Mouse (Mus musculus): ENCODE data around the gene Acsbg1. TPM values are rescaled to one million over a fixed set of nuclear protein-coding genes. Genes with fewer than 3 reads are reported as not detected.
A peak's percentile ranks its signal among the peaks of the same experiment; 100 is the strongest.

Gene Acsbg1
- polyA plus RNA-seq, 1 experiment from 2014 or later = 0.10 TPM

GRCm38 (mm10) chr9:54689446-54689845, 27.8 kb upstream of the Acsbg1 start:
- no peak overlapping the region for H3K9ac ChIP-seq (replicated peaks; ENCODE audit: low read depth)
- no peak for DNase-seq (ENCODE audit: low spot score)
- TF ChIP-seq CTCF (IDR thresholded peaks at IDR 0.05) (no peak), EP300 (IDR thresholded peaks at IDR 0.05) (no peak)
- H3K4me3 ChIP-seq (ENCODE audit: low read depth, low read length) = no peak overlapping the region
- 67% methylated on average over 8 of the region's 8 CpGs for WGBS
- H3K36me3 ChIP-seq (ENCODE audit: insufficient read depth, low read length) = no peaks in the 10 kb centered on the region
- H3K9me3 ChIP-seq (ENCODE audit: low read length) = no peaks in the 10 kb centered on the region
- H3K27me3 ChIP-seq (replicated peaks; ENCODE audit: insufficient read depth, low read length) = no peaks in the 10 kb centered on the region
- no peak overlapping the region for H3K4me2 ChIP-seq (replicated peaks; ENCODE audit: low read depth, low read length)
- no peaks in the 10 kb centered on the region for H3K4me1 ChIP-seq (ENCODE audit: insufficient read depth, low read depth, low read length)
- no peak for ATAC-seq
- H3K27ac ChIP-seq (ENCODE audit: low read length) = no peak overlapping the region

- Histone ChIP-seq H3K27ac (ENCODE audit: low read length) (no peak overlapping the region), H3K4me1 (ENCODE audit: insufficient read depth, low read depth, low read length) (no peaks in the 10 kb centered on the region), H3K36me3 (ENCODE audit: insufficient read depth, low read length) (no peaks in the 10 kb centered on the region), H3K4me3 (ENCODE audit: low read depth, low read length) (no peak overlapping the region), H3K9ac (replicated peaks; ENCODE audit: low read depth) (no peak overlapping the region), H3K9me3 (ENCODE audit: low read length) (no peaks in the 10 kb centered on the region), H3K27me3 (replicated peaks; ENCODE audit: insufficient read depth, low read length) (no peaks in the 10 kb centered on the region), H3K4me2 (replicated peaks; ENCODE audit: low read depth, low read length) (no peak overlapping the region)
- no peak for TF ChIP-seq CTCF (IDR thresholded peaks at IDR 0.05)
- TF ChIP-seq EP300 (IDR thresholded peaks at IDR 0.05) = no peak
- DNase-seq (ENCODE audit: low spot score) (no peak), ATAC-seq (no peak)
- 49% methylated on average over 14 of the region's 14 CpGs for WGBS
These were observed 25.9 kb upstream of the Acsbg1 start for GRCm38 (mm10) chr9:54687246-54688236.

- H3K27ac ChIP-seq (ENCODE audit: low read length) = no peak overlapping the region
- no peaks in the 10 kb centered on the region for H3K9me3 ChIP-seq (ENCODE audit: low read length)
- no peak for TF ChIP-seq CTCF (IDR thresholded peaks at IDR 0.05)
- TF ChIP-seq EP300 (IDR thresholded peaks at IDR 0.05) = no peak
- no peaks in the 10 kb centered on the region for H3K27me3 ChIP-seq (replicated peaks; ENCODE audit: insufficient read depth, low read length)
- no peak overlapping the region for H3K4me2 ChIP-seq (replicated peaks; ENCODE audit: low read depth, low read length)
- no peaks in the 10 kb centered on the region for H3K36me3 ChIP-seq (ENCODE audit: insufficient read depth, low read length)
- 57% methylated on average over 7 of the region's 7 CpGs for WGBS
- no peak overlapping the region for H3K9ac ChIP-seq (replicated peaks; ENCODE audit: low read depth)
- no peaks in the 10 kb centered on the region for H3K4me1 ChIP-seq (ENCODE audit: insufficient read depth, low read depth, low read length)
- ATAC-seq (no peak), DNase-seq (ENCODE audit: low spot score) (no peak)
- H3K4me3 ChIP-seq (ENCODE audit: low read depth, low read length) = no peak overlapping the region
These were observed 22.3 kb upstream of the Acsbg1 start for GRCm38 (mm10) chr9:54683814-54684605.

GRCm38 (mm10) chr9:54682846-54683245, 21.2 kb upstream of the Acsbg1 start:
- no peak for ATAC-seq
- TF ChIP-seq EP300 (IDR thresholded peaks at IDR 0.05) (no peak), CTCF (IDR thresholded peaks at IDR 0.05) (no peak)
- H3K36me3 ChIP-seq (ENCODE audit: insufficient read depth, low read length) = no peaks in the 10 kb centered on the region

GRCm38 (mm10) chr9:54676531-54676986, 14.9 kb upstream of the Acsbg1 start:
- H3K9ac ChIP-seq (replicated peaks; ENCODE audit: low read depth) = no peak overlapping the region
- H3K4me1 ChIP-seq (ENCODE audit: insufficient read depth, low read depth, low read length) = no peaks in the 10 kb centered on the region
- H3K4me3 ChIP-seq (ENCODE audit: low read depth, low read length) = peak overlapping the region; percentile 21; the same call in 1 of the 2 replicates
- ATAC-seq (peak; percentile 70), DNase-seq (ENCODE audit: low spot score) (peak; percentile 69)
- H3K27ac ChIP-seq (ENCODE audit: low read length) = no peak overlapping the region
- no peaks in the 10 kb centered on the region for H3K9me3 ChIP-seq (ENCODE audit: low read length)
- H3K4me2 ChIP-seq (replicated peaks; ENCODE audit: low read depth, low read length) = peak overlapping the region; percentile 56
- H3K27me3 ChIP-seq (replicated peaks; ENCODE audit: insufficient read depth, low read length) = no peaks in the 10 kb centered on the region
- 2% methylated on average over 14 of the region's 14 CpGs for WGBS
- TF ChIP-seq EP300 (IDR thresholded peaks at IDR 0.05) (no peak), CTCF (IDR thresholded peaks at IDR 0.05) (peak; percentile 82)
- no peaks in the 10 kb centered on the region for H3K36me3 ChIP-seq (ENCODE audit: insufficient read depth, low read length)

More at GRCm38 (mm10) chr9:54682846-54683245, 21.2 kb upstream of the Acsbg1 start:
- H3K4me3 ChIP-seq (ENCODE audit: low read depth, low read length) = no peak overlapping the region
- no peaks in the 10 kb centered on the region for H3K27me3 ChIP-seq (replicated peaks; ENCODE audit: insufficient read depth, low read length)
- no peak overlapping the region for H3K9ac ChIP-seq (replicated peaks; ENCODE audit: low read depth)
- no peak overlapping the region for H3K27ac ChIP-seq (ENCODE audit: low read length)
- no peaks in the 10 kb centered on the region for H3K4me1 ChIP-seq (ENCODE audit: insufficient read depth, low read depth, low read length)
- WGBS = 24% methylated on average over 2 of the region's 4 CpGs
- no peaks in the 10 kb centered on the region for H3K9me3 ChIP-seq (ENCODE audit: low read length)
- no peak overlapping the region for H3K4me2 ChIP-seq (replicated peaks; ENCODE audit: low read depth, low read length)
- no peak for DNase-seq (ENCODE audit: low spot score)

- Histone ChIP-seq H3K9me3 (ENCODE audit: low read length) (no peaks in the 10 kb centered on the region), H3K9ac (replicated peaks; ENCODE audit: low read depth) (no peak overlapping the region), H3K4me3 (ENCODE audit: low read depth, low read length) (no peak overlapping the region), H3K36me3 (ENCODE audit: insufficient read depth, low read length) (no peaks in the 10 kb centered on the region), H3K27me3 (replicated peaks; ENCODE audit: insufficient read depth, low read length) (no peaks in the 10 kb centered on the region), H3K27ac (ENCODE audit: low read length) (no peak overlapping the region), H3K4me2 (replicated peaks; ENCODE audit: low read depth, low read length) (no peak overlapping the region), H3K4me1 (ENCODE audit: insufficient read depth, low read depth, low read length) (no peaks in the 10 kb centered on the region)
- peak; percentile 62 for DNase-seq (ENCODE audit: low spot score)
- TF ChIP-seq EP300 (IDR thresholded peaks at IDR 0.05) = no peak
- TF ChIP-seq CTCF (IDR thresholded peaks at IDR 0.05) = no peak
- 65% methylated on average over 13 of the region's 13 CpGs for WGBS
- peak; percentile 40; the same call in 1 of the 2 replicates for ATAC-seq
These were observed 12.2 kb upstream of the Acsbg1 start for GRCm38 (mm10) chr9:54673887-54674286.
